ENCODE assay signal across 28 mouse cellular contexts in genomic region chr3:101483256-101483983, GRCm38 (mm10).
DNase-seq lines count a peak whose midpoint lies in the region; ATAC-seq and TF ChIP-seq lines count a peak whose summit lies in the region.
"Had no signal": no experiment of that assay in that cellular context is flagged by ENCODE, and none has a peak within 500 bp of the region (broad histone marks: within the 10 kb centered on the region; RNA-seq: fewer than 3 reads in every experiment).

No protein-coding gene starts in this region.

- WGBS in forebrain, embryonic 16.5 days, result 50% methylated on average over 3 of the region's 3 CpGs
- 68% methylated on average over 3 of the region's 3 CpGs for WGBS in forebrain, embryonic 12.5 days
- WGBS in hindbrain, postnatal 0 days, result 48% methylated on average over 3 of the region's 3 CpGs
- WGBS in hindbrain, embryonic 11.5 days, result 73% methylated on average over 3 of the region's 3 CpGs
- 45% methylated on average over 3 of the region's 3 CpGs for WGBS in midbrain, postnatal 0 days

- H3K9ac ChIP-seq in forebrain, embryonic 16.5 days (replicated peaks; ENCODE audit: low read depth, low read length), result no peak overlapping the region
- no peak overlapping the region for H3K9ac ChIP-seq in forebrain, embryonic 12.5 days
- H3K9ac ChIP-seq in hindbrain, postnatal 0 days (replicated peaks; ENCODE audit: low read length), result no peak overlapping the region
- H3K9ac ChIP-seq in hindbrain, embryonic 11.5 days (ENCODE audit: low read depth, low read length), result no peak overlapping the region
- no peak overlapping the region for H3K9ac ChIP-seq in midbrain, postnatal 0 days (replicated peaks; ENCODE audit: low read length, poor library complexity, severe bottlenecking)
- H3K9ac ChIP-seq: embryonic facial prominence, embryonic 12.5 days; heart, embryonic 12.5 days; liver, embryonic 12.5 days; liver, postnatal 0 days had no signal

- no peaks in the 10 kb centered on the region for H3K36me3 ChIP-seq in forebrain, embryonic 16.5 days (ENCODE audit: control insufficient read depth, insufficient read depth)
- H3K36me3 ChIP-seq in forebrain, embryonic 12.5 days (replicated peaks), result no peaks in the 10 kb centered on the region
- no peaks in the 10 kb centered on the region for H3K36me3 ChIP-seq in hindbrain, postnatal 0 days (ENCODE audit: insufficient read depth, low read length)
- no peaks in the 10 kb centered on the region for H3K36me3 ChIP-seq in hindbrain, embryonic 11.5 days (ENCODE audit: control insufficient read depth, insufficient read depth, low read length)
- no peaks in the 10 kb centered on the region for H3K36me3 ChIP-seq in midbrain, postnatal 0 days (ENCODE audit: insufficient read depth, low read length)
- H3K36me3 ChIP-seq: embryonic facial prominence, embryonic 12.5 days; heart, embryonic 12.5 days; liver, embryonic 12.5 days had no signal

- no peak overlapping the region for H3K4me2 ChIP-seq in forebrain, embryonic 16.5 days (ENCODE audit: low read length)
- no peak overlapping the region for H3K4me2 ChIP-seq in forebrain, embryonic 12.5 days
- no peak overlapping the region for H3K4me2 ChIP-seq in hindbrain, postnatal 0 days (ENCODE audit: low read depth, low read length)
- no peak overlapping the region for H3K4me2 ChIP-seq in hindbrain, embryonic 11.5 days (replicated peaks; ENCODE audit: low read depth, low read length)
- no peak overlapping the region for H3K4me2 ChIP-seq in midbrain, postnatal 0 days (ENCODE audit: low read depth, low read length, poor library complexity, severe bottlenecking)
- H3K4me2 ChIP-seq: embryonic facial prominence, embryonic 12.5 days; heart, embryonic 12.5 days; liver, embryonic 12.5 days had no signal

- DNase-seq in hindbrain, postnatal 0 days (ENCODE audit: low spot score), result no peak
- no peak for DNase-seq in hindbrain, embryonic 11.5 days (ENCODE audit: low spot score)
- DNase-seq in 416B (ENCODE audit: low read depth), result peak; percentile 9
- DNase-seq in midbrain, postnatal 0 days (ENCODE audit: low spot score), result peak; percentile 25
- no peak for DNase-seq in kidney, postnatal 36 days
- DNase-seq: adrenal gland, postnatal 10 days; cerebellum, adult 11-12 months; cerebellum, adult 9-11 months; embryo, embryonic 11 days; gastrocnemius, adult 2 months; gastrocnemius, postnatal 36 days; heart, adult 18-20 months; heart, postnatal 4 days; kidney, adult 2 months; layer of hippocampus, postnatal 36 days; left cerebral cortex, postnatal 4 days; liver, postnatal 0 days; thymus, adult 2 months; thymus, postnatal 36 days had no signal

- H3K4me3 ChIP-seq in forebrain, embryonic 16.5 days (replicated peaks; ENCODE audit: low read length), result no peak overlapping the region
- no peak overlapping the region for H3K4me3 ChIP-seq in forebrain, embryonic 12.5 days (replicated peaks)
- H3K4me3 ChIP-seq in hindbrain, postnatal 0 days (ENCODE audit: low read length), result no peak overlapping the region
- no peak overlapping the region for H3K4me3 ChIP-seq in hindbrain, embryonic 11.5 days (ENCODE audit: low read depth, low read length)
- H3K4me3 ChIP-seq in midbrain, postnatal 0 days (ENCODE audit: low read depth, low read length), result no peak overlapping the region
- H3K4me3 ChIP-seq: embryonic facial prominence, embryonic 12.5 days; gastrocnemius, adult 2 months; heart, embryonic 12.5 days; liver, embryonic 12.5 days had no signal

- no peaks in the 10 kb centered on the region for H3K9me3 ChIP-seq in forebrain, embryonic 16.5 days (ENCODE audit: control insufficient read depth, low read length)
- H3K9me3 ChIP-seq in forebrain, embryonic 12.5 days, result 0 out of 2 replicates have a peak, but pooled peaks cover 3% of the 10 kb centered on the region
- no peaks in the 10 kb centered on the region for H3K9me3 ChIP-seq in hindbrain, postnatal 0 days (ENCODE audit: low read length)
- H3K9me3 ChIP-seq in hindbrain, embryonic 11.5 days (ENCODE audit: control insufficient read depth, low read length), result no peaks in the 10 kb centered on the region
- no peaks in the 10 kb centered on the region for H3K9me3 ChIP-seq in midbrain, postnatal 0 days (ENCODE audit: low read length)
- H3K9me3 ChIP-seq: embryonic facial prominence, embryonic 12.5 days; heart, embryonic 12.5 days; liver, embryonic 12.5 days had no signal

- no peak overlapping the region for H3K27ac ChIP-seq in forebrain, embryonic 16.5 days (ENCODE audit: low read length)
- no peak overlapping the region for H3K27ac ChIP-seq in forebrain, embryonic 12.5 days
- no peak overlapping the region for H3K27ac ChIP-seq in hindbrain, postnatal 0 days
- H3K27ac ChIP-seq in hindbrain, embryonic 11.5 days (ENCODE audit: low read depth, low read length), result no peak overlapping the region
- H3K27ac ChIP-seq in midbrain, postnatal 0 days (ENCODE audit: low read depth, low read length), result no peak overlapping the region
- H3K27ac ChIP-seq: embryonic facial prominence, embryonic 12.5 days; gastrocnemius, adult 2 months; kidney, postnatal 0 days; liver, embryonic 12.5 days; macrophage had no signal

- no peak for TF ChIP-seq CTCF in hindbrain, postnatal 0 days (IDR thresholded peaks at IDR 0.05; ENCODE audit: low read depth)
- no peak for TF ChIP-seq CTCF in midbrain, postnatal 0 days (IDR thresholded peaks at IDR 0.05)

- H3K27me3 ChIP-seq in forebrain, embryonic 16.5 days (replicated peaks; ENCODE audit: control insufficient read depth, insufficient read depth, low read length), result no peaks in the 10 kb centered on the region
- no peaks in the 10 kb centered on the region for H3K27me3 ChIP-seq in forebrain, embryonic 12.5 days
- H3K27me3 ChIP-seq in hindbrain, postnatal 0 days (ENCODE audit: insufficient read depth, low read length), result no peaks in the 10 kb centered on the region
- H3K27me3 ChIP-seq in hindbrain, embryonic 11.5 days (ENCODE audit: control insufficient read depth, insufficient read depth, low read length), result no peaks in the 10 kb centered on the region
- no peaks in the 10 kb centered on the region for H3K27me3 ChIP-seq in midbrain, postnatal 0 days (ENCODE audit: insufficient read depth, low read length)
- H3K27me3 ChIP-seq: embryonic facial prominence, embryonic 12.5 days; heart, embryonic 12.5 days; Patski had no signal

- H3K4me1 ChIP-seq in forebrain, embryonic 16.5 days (replicated peaks; ENCODE audit: control insufficient read depth, insufficient read depth, low read length), result no peaks in the 10 kb centered on the region; the same call in 1 of the 2 replicates
- H3K4me1 ChIP-seq in forebrain, embryonic 12.5 days, result no peaks in the 10 kb centered on the region
- no peaks in the 10 kb centered on the region for H3K4me1 ChIP-seq in hindbrain, postnatal 0 days (ENCODE audit: insufficient read depth, low read length)
- H3K4me1 ChIP-seq in hindbrain, embryonic 11.5 days (replicated peaks; ENCODE audit: control insufficient read depth, insufficient read depth, low read length), result no peaks in the 10 kb centered on the region
- H3K4me1 ChIP-seq in midbrain, postnatal 0 days (ENCODE audit: insufficient read depth, low read length), result no peaks in the 10 kb centered on the region
- H3K4me1 ChIP-seq: embryonic facial prominence, embryonic 12.5 days; heart, embryonic 12.5 days; liver, embryonic 12.5 days had no signal

- ATAC-seq in forebrain, embryonic 16.5 days, result peak; percentile 68
- no peak for ATAC-seq in forebrain, embryonic 12.5 days (ENCODE audit: low FRiP score)
- peak; percentile 46; the same call in 1 of the 2 replicates for ATAC-seq in hindbrain, postnatal 0 days
- ATAC-seq in hindbrain, embryonic 11.5 days (ENCODE audit: low FRiP score), result no peak
- ATAC-seq in midbrain, postnatal 0 days (ENCODE audit: low FRiP score), result no peak; the same call in 1 of the 2 replicates
- ATAC-seq: liver, embryonic 12.5 days; liver, postnatal 0 days; lung, postnatal 0 days; Patski had no signal

Comparison
In these comparisons a context has a peak if more than half of its experiments do, and no peak if none do; other contexts are left out.
1. ATAC-seq: peak in forebrain, embryonic 16.5 days (single experiment) and hindbrain, postnatal 0 days (single experiment); none in forebrain, embryonic 12.5 days (single experiment), hindbrain, embryonic 11.5 days (single experiment) and midbrain, postnatal 0 days (single experiment).
2. DNase-seq: peak in 416B (single experiment) and midbrain, postnatal 0 days (single experiment); none in hindbrain, postnatal 0 days (single experiment), hindbrain, embryonic 11.5 days (single experiment) and kidney, postnatal 36 days (0 of 2).